Mouse (Mus musculus) common myeloid progenitor, adult 5-6 weeks (primary cell): ENCODE results near the gene Ctnna2. TPM values are rescaled to one million over a fixed set of nuclear protein-coding genes. Genes with fewer than 3 reads are reported as not detected.

Source experiments
- ATAC-seq: replicated peaks from 2 replicates; pipeline ENCODE4 v1.8.0; 2016; ENCODE audit warnings: low read depth, mild to moderate bottlenecking, moderate TSS enrichment, inconsistent platforms; ENCODE audit not compliant: poor library complexity, severe bottlenecking
- total RNA-seq: library from RNA; stranded (forward); fragments of 200-1000, 187-1606 nt; gene quantifications from 2 replicates; pipeline ENCODE4 v1.2.3, GENCODE M21; 2017

Ctnna2 gene
- total RNA-seq, 1 experiment from 2014 or later: not detected

DNA sequence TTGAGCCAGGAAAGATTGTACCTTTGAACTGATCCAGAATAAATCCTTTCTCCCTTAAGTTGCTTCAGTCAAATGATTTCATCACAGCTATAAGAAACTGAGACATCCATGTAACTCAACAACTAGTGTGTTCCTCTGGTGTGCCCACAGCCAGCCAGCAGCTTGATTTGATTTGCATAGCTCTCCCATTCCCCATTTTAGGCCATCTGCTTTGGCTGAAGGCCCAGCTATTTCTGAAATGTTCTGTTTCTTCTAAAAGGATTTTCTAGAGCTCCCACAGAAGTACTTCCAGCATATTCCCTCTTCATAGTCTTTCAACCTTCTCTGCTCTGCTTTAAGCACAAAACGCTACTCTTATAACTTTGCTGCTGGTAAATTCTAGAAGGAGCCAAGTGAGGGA, 770.3 kb downstream of the Ctnna2 start:
- no peak for ATAC-seq

- no peak for ATAC-seq
Measured at GRCm38 (mm10) chr6:77199375-77199774, 780.1 kb downstream of the Ctnna2 start.

DNA sequence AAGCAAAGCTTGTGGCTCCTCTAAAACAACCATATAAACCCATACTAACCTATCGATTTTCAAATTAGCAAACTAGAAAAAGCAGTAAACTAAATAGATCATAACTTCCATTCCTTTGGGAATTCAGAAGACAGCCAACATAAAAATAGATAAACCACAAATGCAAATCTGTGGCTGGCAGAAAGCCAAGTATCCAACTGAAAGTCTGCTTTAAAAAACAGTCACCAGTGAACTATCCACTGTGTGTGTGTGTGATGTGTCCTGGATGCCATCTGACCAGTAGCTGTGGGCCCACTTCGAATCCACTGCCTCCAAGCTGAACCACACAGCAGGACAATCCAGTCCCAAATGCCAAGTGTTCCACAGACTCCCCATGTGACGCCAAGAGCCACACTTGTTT, 782.8 kb downstream of the Ctnna2 start:
- no peak for ATAC-seq

- no peak for ATAC-seq
Measured at GRCm38 (mm10) chr6:77191635-77192034, 787.9 kb downstream of the Ctnna2 start.

DNA sequence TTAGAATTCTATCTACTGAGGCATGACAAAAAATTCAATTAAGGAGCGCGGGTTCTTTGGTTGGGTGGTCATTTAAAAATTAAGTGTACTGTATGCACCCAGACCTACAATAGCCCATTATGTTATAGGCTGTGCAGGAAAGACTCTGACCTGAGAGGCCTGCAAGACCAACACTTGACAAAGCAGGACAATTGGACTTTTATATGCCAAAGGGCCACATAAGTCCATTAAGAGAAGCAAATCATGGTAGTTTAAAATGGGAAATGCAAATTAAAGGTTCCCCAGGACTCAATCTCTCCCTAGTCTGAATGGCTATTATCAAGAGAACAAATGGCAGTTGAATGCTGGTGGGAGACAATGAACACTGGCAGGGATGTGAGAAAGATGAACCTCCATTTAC, 790.9 kb downstream of the Ctnna2 start:
- ATAC-seq: no peak

DNA sequence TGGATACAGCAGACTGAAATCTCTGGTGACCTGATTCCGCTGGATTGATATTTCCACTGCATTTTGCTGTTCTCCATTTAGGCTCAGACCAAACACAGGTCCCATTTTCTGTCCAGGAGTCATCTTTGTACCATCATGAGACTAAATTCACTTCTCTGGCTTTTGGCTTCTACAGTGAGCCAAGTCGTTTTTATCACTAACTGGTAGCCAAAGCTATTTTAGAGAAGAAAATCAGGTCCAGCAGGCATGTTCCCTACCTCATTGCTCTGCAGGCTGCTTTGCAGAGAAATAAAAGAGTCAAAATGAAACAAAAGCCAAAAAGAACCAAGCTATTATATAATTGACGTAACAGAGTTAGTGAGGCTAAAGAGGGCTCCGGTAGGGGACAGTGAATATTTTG, 793.7 kb downstream of the Ctnna2 start:
- no peak for ATAC-seq

GRCm38 (mm10) chr6:77184896-77185295, 794.6 kb downstream of the Ctnna2 start:
- no peak for ATAC-seq

DNA sequence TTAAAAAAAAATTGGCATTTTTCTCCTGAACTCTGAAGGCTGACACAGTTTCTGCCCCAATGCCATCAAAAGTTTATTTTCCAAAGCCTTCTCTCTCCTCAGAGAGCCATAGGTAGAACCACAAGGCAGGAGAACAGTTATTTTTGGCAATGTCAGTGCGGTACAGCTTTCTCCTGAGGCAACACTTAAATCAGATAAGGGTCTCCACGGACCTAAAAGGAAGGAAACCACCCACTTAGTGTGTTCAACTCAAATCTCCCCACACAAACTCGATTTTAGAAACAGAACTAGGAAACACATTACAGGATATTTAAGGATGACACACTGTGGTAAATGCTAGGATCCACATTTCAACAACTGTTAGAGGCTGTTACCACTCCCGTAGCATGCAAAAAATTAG, 803.7 kb downstream of the Ctnna2 start:
- ATAC-seq: peak; percentile 63

- no peak for ATAC-seq
Measured at GRCm38 (mm10) chr6:77157028-77157427, 822.5 kb downstream of the Ctnna2 start.

DNA sequence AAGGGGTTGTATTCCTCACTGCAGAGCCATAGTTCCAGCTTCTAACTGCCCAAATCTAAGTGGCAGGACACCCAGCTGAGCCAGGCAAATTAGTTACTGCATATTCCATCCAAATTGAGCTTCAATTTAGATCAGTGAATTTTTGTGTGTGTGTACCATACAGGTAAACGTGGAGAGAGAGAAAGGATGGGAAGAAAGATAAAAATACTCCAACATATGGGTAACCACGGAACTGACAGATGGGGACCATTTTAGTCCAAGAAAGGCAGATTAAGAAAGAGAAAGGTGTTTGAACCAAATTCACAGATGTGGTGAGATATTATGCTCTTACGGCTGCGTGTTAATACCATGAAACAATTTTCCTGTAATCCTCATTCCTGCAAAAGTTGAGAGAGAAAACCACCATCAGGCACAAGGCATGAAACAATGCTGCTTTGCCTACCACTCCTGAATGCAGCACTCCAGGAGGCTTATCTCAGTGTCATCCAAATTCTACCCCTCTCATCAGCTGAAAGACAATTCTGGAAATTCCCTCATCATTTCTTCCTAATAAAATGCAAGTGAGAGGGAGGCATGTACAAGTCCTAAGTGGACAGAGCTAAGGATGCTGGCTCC, 840.1 kb downstream of the Ctnna2 start:
- ATAC-seq: no peak

GRCm38 (mm10) chr6:77120926-77121325, 858.6 kb downstream of the Ctnna2 start:
- ATAC-seq: no peak

- no peak for ATAC-seq
Measured at GRCm38 (mm10) chr6:77120510-77120909, 859.0 kb downstream of the Ctnna2 start.

GRCm38 (mm10) chr6:77109095-77109945, 870.2 kb downstream of the Ctnna2 start:
- ATAC-seq: no peak

- ATAC-seq: no peak
Measured at GRCm38 (mm10) chr6:77101047-77101446, 878.5 kb downstream of the Ctnna2 start.

DNA sequence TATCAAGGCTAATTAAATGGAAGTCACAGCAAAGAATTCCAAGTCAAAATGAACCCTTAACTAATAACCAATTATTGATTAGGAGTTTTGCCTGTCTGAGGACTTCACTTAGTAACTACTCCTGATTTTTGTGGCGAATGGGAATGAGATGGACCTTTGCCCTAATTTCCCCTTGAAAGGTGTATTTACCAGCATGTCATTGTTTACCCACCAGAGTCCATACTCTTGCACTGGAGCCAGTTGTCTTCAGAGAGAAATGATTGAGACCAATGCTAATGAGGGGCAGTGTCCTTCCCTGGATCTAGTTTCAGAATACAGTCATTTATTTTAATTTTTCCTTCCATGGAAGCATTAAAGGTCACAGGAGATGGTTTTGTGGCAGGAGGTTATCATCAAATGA, 881.0 kb downstream of the Ctnna2 start:
- no peak for ATAC-seq

- ATAC-seq: no peak
Measured at GRCm38 (mm10) chr6:77075396-77076376, 903.8 kb downstream of the Ctnna2 start.

GRCm38 (mm10) chr6:77069595-77069994, 909.9 kb downstream of the Ctnna2 start:
- no peak for ATAC-seq

GRCm38 (mm10) chr6:77050690-77051089, 928.8 kb downstream of the Ctnna2 start:
- ATAC-seq: no peak

DNA sequence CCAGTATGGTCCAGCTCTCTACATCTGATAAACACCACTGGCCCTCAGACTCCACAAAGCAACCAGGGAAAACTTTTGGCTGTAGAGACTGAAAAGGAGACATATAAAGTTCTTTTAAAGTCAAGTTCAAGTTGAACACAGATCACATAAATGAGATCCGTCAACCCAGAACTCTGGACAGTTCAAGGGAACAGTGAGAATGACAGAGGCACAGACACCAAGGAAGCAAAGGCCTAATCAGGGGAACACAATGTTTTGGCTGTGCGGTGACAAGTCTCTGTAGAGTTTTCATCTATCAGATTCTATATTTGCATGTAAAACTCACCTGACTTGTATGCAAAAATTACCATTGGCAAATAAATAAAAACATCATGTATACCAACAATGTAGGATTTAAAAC, 929.3 kb downstream of the Ctnna2 start:
- ATAC-seq: no peak

DNA sequence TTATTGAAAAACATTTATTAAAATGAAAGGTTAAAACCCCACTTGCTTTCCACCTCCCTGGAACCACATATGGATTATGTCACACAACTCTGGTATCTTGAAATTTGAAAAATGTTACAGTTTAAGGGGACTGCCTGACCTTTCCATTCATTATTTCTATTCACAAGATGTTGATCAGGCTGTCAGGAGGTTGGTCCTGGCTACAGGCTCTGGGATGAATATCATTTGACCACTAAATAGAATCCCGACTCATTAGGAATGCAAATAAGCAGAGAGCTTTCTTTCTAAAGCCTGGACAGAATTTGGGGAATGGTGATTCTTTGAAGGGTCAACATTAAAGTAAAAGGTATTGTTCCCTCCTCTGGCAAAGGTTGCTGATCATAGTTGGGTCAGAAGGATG, 931.9 kb downstream of the Ctnna2 start:
- ATAC-seq: no peak

GRCm38 (mm10) chr6:77025066-77025465, 954.4 kb downstream of the Ctnna2 start:
- no peak for ATAC-seq
